Mouse (Mus musculus): ENCODE measurements around the gene Gm10799. TPM values are rescaled to one million over a fixed set of nuclear protein-coding genes. Genes with fewer than 3 reads are reported as not detected.
"Not testable (repeated sequence)": the region's sequence is repeated elsewhere in the genome, so short reads cannot be mapped to it uniquely, and the experiment has no call there.

Gene Gm10799
- polyA plus RNA-seq, 1 experiment from 2014 or later = not detected

DNA sequence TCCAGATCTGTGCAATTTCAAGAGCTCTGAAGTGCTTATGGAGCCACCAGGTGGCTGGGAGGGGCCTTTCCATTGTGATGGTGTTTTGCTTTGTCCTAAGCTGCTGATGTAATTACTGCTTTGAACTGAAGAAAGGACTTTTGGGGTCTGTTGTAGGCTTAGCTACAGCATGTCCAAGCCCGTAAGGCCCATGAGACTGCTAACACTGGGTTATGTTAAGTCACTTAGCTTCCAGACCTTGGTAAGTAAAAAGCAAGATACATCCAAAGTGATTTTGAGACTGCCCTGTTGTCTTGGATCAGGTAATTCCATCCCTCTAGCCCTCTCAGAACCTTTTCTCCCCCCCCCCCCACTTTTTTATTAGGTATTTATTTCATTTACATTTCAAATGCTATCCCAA lies 28.4 kb upstream of the Gm10799 start:
- H3K4me3 ChIP-seq; H3K36me3 ChIP-seq (ENCODE audit: poor library complexity, severe bottlenecking); ATAC-seq; H3K27me3 ChIP-seq; H3K4me1 ChIP-seq; H3K9me3 ChIP-seq (replicated peaks); H3K9ac ChIP-seq; H3K27ac ChIP-seq; H3K4me2 ChIP-seq: not testable (repeated sequence)
- WGBS = 39% methylated on average over 1 of the region's 1 CpGs

DNA sequence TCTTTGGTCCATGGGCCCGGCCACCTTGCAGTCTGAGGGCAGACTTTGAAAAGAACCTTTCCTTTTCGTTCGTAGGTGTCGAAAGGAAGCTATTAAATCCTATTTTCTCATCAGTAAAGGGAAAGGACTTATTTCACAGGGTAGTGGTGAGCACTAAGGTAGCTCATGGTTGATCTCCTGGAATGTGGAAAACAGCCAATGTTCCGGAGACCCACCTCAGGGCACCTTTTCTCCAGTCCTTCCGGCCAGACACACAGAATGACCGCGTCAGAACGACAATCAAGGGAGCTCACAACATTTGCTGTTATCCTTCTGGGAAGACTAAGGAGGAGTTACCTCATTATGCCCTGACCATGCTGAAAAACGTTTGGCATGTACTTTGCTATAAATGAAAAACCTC lies 27.9 kb upstream of the Gm10799 start:
- Histone ChIP-seq H3K4me2 (peak overlapping the region; percentile 60), H3K9ac (peak overlapping the region; percentile 58), H3K27me3 (no peaks in the 10 kb centered on the region), H3K36me3 (ENCODE audit: poor library complexity, severe bottlenecking) (no peaks in the 10 kb centered on the region), H3K4me1 (peaks cover 8% of the 10 kb centered on the region), H3K9me3 (replicated peaks) (no peaks in the 10 kb centered on the region), H3K4me3 (peak overlapping the region; percentile 41), H3K27ac (no peak overlapping the region)
- no peak for ATAC-seq
- 39% methylated on average over 10 of the region's 10 CpGs for WGBS

DNA sequence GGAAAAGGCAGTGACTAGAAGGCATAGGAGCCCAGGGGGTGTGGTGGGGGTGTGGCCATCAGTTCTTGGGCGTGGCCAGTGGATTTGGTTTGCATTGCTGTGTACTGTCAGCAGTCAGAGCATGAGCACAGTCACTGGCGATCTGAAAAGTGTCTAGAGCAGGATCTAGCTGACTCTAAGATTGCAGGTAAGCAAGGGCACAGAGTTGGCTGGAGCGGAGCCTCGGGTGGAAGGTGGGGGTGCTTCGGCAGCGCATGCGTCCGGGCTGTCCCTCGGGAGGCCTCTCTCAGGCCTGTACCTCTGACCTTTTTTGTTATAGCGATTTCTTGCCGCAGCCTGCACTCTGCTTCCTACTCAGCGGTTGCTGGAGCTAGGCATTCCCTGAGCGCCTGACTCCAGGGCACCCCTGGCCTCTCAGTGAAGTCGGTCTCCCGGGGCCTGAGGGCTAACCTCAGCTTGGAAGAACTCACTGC lies 27.4 kb upstream of the Gm10799 start, which contains the start of gene Cd59a:
TSS of gene Cd59a (plus strand) at position 61 of the 473 bp plus-strand sequence.
- H3K27ac ChIP-seq = no peak within 1 kb of the TSS
- H3K36me3 ChIP-seq (ENCODE audit: poor library complexity, severe bottlenecking) = no peaks in the 10 kb centered on the region
- peaks cover 8% of the 10 kb centered on the region for H3K4me1 ChIP-seq
- H3K4me3 ChIP-seq = peak within 1 kb of the TSS; percentile 41
- peak; percentile 83 for ATAC-seq
- WGBS = 5% methylated on average over 15 of the region's 15 CpGs
- H3K4me2 ChIP-seq = peak within 1 kb of the TSS; percentile 60
- H3K9ac ChIP-seq = peak within 1 kb of the TSS; percentile 58
- H3K27me3 ChIP-seq = no peaks in the 10 kb centered on the region
- H3K9me3 ChIP-seq (replicated peaks) = no peaks in the 10 kb centered on the region

DNA sequence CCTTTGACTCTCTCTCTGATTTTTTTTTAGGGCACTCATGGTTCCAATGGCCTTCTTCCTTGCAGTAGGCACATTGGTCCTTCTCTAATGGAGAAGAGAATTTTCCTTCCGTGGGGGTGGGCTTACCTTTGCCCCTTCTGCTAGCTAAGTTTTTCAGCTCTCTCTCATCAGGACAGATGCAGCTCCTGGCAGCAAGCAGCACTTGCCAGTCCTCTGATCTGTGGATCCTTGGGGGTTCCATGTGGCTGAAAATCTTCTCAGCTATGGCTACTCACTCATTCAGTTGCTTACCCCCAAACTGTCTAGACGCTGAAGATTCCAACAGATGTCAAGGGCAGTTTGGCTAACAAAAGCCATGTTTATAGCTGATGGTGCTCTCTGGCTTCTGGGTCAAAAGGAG lies 25.0 kb upstream of the Gm10799 start:
- Histone ChIP-seq H3K4me1 (peaks cover 8% of the 10 kb centered on the region), H3K4me3 (no peak overlapping the region), H3K9ac (no peak overlapping the region), H3K27ac (no peak overlapping the region), H3K27me3 (no peaks in the 10 kb centered on the region), H3K4me2 (no peak overlapping the region), H3K9me3 (replicated peaks) (no peaks in the 10 kb centered on the region), H3K36me3 (ENCODE audit: poor library complexity, severe bottlenecking) (no peaks in the 10 kb centered on the region)
- 90% methylated on average over 2 of the region's 2 CpGs for WGBS
- no peak for ATAC-seq

DNA sequence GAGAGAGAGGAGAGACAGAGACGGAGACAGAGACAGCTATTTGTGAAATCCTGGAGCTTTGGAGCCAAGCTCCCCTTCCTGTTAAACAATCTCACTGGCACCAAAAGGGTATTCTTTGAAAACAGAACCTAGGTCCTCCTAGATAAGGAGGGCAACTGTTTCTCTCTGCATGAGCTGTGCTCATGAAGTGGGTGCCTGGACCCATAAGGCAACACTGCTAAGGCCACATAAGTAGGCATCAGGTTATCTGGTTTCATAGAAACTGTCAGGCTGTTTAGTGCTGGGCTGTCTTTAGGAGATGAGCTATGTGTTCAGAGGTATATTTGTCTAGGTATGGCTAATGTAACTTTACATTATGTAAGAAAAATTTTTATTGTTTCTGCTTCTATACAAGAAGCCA lies 19.2 kb upstream of the Gm10799 start:
- H3K27ac ChIP-seq; H3K4me2 ChIP-seq; H3K4me3 ChIP-seq; H3K36me3 ChIP-seq (ENCODE audit: poor library complexity, severe bottlenecking); ATAC-seq; H3K9ac ChIP-seq; H3K4me1 ChIP-seq; H3K27me3 ChIP-seq; H3K9me3 ChIP-seq (replicated peaks): not testable (repeated sequence)
- 100% methylated on average over 1 of the region's 1 CpGs for WGBS

DNA sequence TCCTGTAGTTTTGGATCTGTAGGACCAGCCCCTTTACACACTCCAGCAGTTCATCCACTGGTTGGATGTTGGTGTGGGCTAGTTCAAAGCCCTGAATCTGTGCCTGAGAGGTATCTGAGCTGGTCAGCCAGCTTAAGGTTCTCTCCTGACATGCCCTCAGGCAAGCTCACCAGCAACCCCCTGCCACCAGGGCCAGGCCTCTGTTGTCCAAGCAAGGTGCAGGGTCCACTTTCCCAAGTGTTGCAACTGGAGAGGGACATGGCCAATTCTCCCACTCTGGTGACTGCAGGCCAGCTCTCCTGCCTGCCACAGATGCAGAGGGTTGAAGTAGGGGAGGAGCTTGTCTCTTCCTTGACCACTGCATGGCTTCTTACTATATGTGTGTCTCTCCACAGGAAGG lies 15.7 kb upstream of the Gm10799 start:
- not testable (repeated sequence) for ATAC-seq; H3K27me3 ChIP-seq; H3K4me2 ChIP-seq; H3K36me3 ChIP-seq (ENCODE audit: poor library complexity, severe bottlenecking); H3K4me3 ChIP-seq; H3K9me3 ChIP-seq (replicated peaks); H3K4me1 ChIP-seq; H3K27ac ChIP-seq; H3K9ac ChIP-seq

DNA sequence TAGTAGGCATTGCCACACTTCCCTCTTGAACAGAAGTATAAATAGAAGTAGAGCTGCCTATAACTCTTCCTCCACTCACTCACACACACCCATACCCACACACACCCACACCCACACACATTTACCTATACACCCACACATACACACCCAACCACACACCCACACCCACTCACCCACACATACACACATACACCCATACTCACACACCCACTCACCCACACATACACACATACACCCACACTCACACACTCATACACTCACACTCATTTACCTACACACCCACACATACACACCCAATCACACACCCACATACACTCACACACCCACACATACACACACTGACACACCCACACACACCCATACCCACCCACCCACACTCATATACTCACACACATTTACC lies 14.1 kb upstream of the Gm10799 start:
- Histone ChIP-seq H3K36me3 (ENCODE audit: poor library complexity, severe bottlenecking) (no peaks in the 10 kb centered on the region), H3K4me3 (no peak overlapping the region), H3K9ac (no peak overlapping the region), H3K4me2 (no peak overlapping the region), H3K27me3 (no peaks in the 10 kb centered on the region), H3K27ac (no peak overlapping the region), H3K4me1 (no peaks in the 10 kb centered on the region), H3K9me3 (replicated peaks) (no peaks in the 10 kb centered on the region)
- no peak for ATAC-seq

DNA sequence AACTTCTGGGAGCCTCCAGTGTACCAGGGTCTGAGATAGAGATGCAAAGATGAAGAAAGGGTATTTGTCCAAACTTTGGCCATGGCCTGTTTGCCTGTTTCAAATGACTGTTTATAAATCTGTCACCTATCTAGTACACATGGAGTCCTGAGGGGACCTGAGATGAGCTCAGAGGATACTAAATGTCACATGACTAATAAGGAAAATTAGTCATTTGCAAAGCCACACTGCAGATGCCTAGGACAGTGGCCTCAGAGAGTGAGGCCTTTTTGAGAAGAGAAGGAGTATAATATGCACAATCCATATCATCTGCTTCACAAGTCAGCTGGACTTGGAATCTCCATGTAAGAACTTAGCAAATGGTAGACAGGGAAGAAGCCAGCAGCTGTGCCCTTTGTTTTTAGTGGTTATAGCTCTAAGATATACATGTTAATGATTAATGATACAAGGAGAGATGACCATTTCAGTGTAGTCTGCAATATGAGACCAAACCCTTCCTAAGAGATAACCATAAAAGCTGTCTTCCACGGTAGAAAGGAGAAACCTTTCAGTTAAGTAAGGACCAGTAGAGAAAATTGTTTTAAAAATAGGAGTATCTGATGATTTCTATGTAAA lies 13.2 kb upstream of the Gm10799 start:
- H3K27me3 ChIP-seq; H3K9me3 ChIP-seq (replicated peaks); H3K4me2 ChIP-seq; H3K36me3 ChIP-seq (ENCODE audit: poor library complexity, severe bottlenecking); ATAC-seq; H3K4me3 ChIP-seq; H3K27ac ChIP-seq; H3K4me1 ChIP-seq; H3K9ac ChIP-seq: not testable (repeated sequence)
- no CpG with 5 or more reads among the region's 1 CpGs for WGBS

DNA sequence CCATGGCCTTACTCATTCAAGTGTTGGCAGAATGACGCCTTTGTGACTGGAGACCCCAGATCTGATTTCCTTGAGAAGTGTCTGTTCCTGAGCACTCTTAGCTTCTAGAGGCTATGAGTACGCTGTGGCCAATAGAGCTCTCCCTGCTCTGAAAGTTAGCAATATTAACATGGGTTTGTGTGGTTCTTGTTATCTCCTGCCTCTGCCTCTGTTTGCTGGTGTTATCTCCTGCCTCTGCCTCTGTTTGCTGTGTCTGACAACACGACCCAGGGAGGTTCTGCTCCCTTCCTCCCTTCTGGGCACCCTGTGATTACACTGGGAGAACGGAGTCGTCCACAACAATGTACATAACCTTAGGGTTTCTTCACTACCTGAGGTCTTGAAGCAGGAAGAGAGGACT lies 9.9 kb upstream of the Gm10799 start:
- H3K4me2 ChIP-seq; ATAC-seq; H3K27ac ChIP-seq; H3K36me3 ChIP-seq (ENCODE audit: poor library complexity, severe bottlenecking); H3K9ac ChIP-seq; H3K9me3 ChIP-seq (replicated peaks); H3K27me3 ChIP-seq; H3K4me1 ChIP-seq; H3K4me3 ChIP-seq: not testable (repeated sequence)
- 78% methylated on average over 5 of the region's 5 CpGs for WGBS

DNA sequence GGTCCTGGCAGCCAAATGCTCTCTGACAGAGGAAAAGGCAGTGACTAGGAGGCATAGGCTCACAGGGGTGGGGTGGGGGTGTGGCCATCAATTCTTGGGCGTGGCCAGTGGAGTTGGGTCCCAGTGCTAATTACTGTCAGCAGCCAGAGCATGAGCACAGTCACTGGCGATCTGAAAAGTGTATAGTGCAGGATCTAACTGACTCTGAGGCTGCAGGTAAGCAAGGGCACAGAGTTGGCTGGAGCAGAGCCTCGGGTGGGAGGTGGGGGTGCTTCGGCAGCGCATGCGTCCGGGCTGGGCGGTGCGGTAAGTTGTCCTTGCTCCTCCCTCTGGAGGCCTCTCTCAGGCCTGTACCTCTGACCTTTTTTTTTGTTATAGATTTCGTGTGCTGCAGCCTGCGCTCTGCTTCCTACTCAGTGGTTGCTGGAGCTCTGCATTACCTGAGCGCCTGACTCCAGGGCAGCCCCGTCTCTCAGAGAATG lies 1.4 kb upstream of the Gm10799 start, which contains the start of gene Cd59b:
TSS of gene Cd59b (plus strand) at position 146 of the 482 bp plus-strand sequence.
- Histone ChIP-seq H3K27ac (no peak within 1 kb of the TSS), H3K4me2 (peak within 1 kb of the TSS; percentile 62), H3K4me3 (peak within 1 kb of the TSS; percentile 38), H3K36me3 (ENCODE audit: poor library complexity, severe bottlenecking) (no peaks in the 10 kb centered on the region), H3K9me3 (replicated peaks) (no peaks in the 10 kb centered on the region), H3K9ac (peak within 1 kb of the TSS; percentile 21; the same call in 1 of the 2 replicates), H3K27me3 (no peaks in the 10 kb centered on the region), H3K4me1 (peaks cover 6% of the 10 kb centered on the region; the same call in 1 of the 2 replicates)
- peak; percentile 87 for ATAC-seq
- WGBS = 8% methylated on average over 13 of the region's 13 CpGs

DNA sequence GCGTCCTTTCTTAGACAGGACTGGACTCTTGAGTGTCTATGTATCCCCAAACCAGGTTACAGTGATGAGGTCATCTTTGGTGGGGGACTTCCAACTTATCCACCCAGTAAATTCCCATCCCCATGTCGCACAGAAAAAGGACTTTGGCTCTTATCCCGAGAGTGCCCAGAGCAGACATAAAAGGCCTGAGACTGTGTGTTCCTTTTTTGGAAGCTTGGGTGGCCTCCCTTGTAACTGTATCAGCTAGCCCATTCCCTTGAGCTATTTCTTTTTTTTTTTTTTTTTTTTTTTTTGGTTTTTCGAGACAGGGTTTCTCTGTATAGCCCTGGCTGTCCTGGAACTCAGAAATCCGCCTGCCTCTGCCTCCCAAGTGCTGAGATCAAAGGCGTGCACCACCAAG lies 2.8 kb downstream of the Gm10799 start, which contains the start of gene Gm10912:
TSS of gene Gm10912 (plus strand) at position 301 of the 400 bp plus-strand sequence.
- 86% methylated on average over 6 of the region's 6 CpGs for WGBS
- not testable (repeated sequence) for H3K4me2 ChIP-seq; H3K9me3 ChIP-seq (replicated peaks); H3K4me1 ChIP-seq; ATAC-seq; H3K4me3 ChIP-seq; H3K27ac ChIP-seq; H3K36me3 ChIP-seq (ENCODE audit: poor library complexity, severe bottlenecking); H3K9ac ChIP-seq; H3K27me3 ChIP-seq

DNA sequence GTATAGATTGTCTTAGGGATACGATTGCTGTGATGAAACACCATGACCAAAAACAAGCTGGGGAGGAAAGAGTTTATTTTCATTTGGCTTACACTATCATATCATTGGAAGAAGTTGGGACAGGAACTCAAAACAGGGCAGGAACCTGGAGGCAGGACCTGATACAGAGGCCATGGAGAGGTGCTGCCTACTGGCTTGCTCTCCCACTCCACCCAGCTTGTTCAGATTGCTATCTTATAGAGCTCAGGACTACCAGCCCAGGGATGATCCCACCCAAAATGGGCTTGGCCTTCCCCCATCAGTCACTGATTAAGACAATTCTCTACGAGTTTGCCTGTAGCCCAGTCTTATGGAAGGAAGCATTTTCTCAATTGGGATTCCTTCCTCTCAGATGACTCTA lies 4.2 kb downstream of the Gm10799 start:
- ATAC-seq = no peak
- Histone ChIP-seq H3K27ac (no peak overlapping the region), H3K4me3 (no peak overlapping the region), H3K36me3 (ENCODE audit: poor library complexity, severe bottlenecking) (peaks cover 19% of the 10 kb centered on the region), H3K9ac (no peak overlapping the region), H3K27me3 (no peaks in the 10 kb centered on the region), H3K4me1 (no peaks in the 10 kb centered on the region), H3K9me3 (replicated peaks) (no peaks in the 10 kb centered on the region), H3K4me2 (no peak overlapping the region)
- WGBS = 92% methylated on average over 2 of the region's 2 CpGs

DNA sequence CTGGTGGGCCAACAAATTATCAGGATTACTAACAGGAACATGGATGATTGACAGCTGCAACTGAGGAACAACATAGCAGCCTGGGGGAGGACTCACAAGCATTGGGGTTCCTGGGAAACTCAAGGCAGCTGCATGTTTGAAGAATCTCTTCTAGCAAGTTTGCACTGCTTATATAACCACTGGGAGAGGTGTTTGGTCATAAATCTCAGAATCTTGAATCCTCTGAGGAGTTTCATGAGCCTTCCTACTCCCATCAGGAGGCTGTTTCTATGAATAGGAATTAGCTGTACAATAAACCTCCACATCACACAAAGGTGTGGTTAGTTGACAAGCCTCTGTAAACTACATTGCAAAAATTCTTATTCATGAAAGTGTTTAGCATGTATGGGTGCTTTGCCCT lies 5.7 kb downstream of the Gm10799 start:
- Histone ChIP-seq H3K36me3 (ENCODE audit: poor library complexity, severe bottlenecking) (peaks cover 25% of the 10 kb centered on the region), H3K27me3 (no peaks in the 10 kb centered on the region), H3K27ac (no peak overlapping the region), H3K4me2 (no peak overlapping the region), H3K4me1 (no peaks in the 10 kb centered on the region), H3K9me3 (replicated peaks) (no peaks in the 10 kb centered on the region), H3K9ac (no peak overlapping the region), H3K4me3 (no peak overlapping the region)
- no peak for ATAC-seq
